Mouse (Mus musculus) cerebellum, adult 11 months (tissue): ENCODE measurements at regions not wholly inside any gene's neighbourhood (a gene's known extent, or its start where the extent isn't known, plus 50 kb on each side); places are given as distances from the start of the nearest gene placed in this dataset.

ENCODE experiments used
- DNase-seq: peaks from one replicate; pipeline ENCODE4 v3.0.0; 2022

GRCm38 (mm10) chr9:32815473-32815872, 179.5 kb downstream of the Ets1 start:
- DNase-seq, result no peak

GRCm38 (mm10) chr9:32816649-32817425, 180.8 kb downstream of the Ets1 start:
- no peak for DNase-seq

- no peak for DNase-seq
These were observed 181.7 kb downstream of the Ets1 start for GRCm38 (mm10) chr9:32817442-32818358.

GRCm38 (mm10) chr9:32823439-32824133, 187.6 kb downstream of the Ets1 start:
- no peak for DNase-seq

- DNase-seq, result no peak
These were observed 188.1 kb downstream of the Ets1 start for GRCm38 (mm10) chr9:32824134-32824531.

- no peak for DNase-seq
These were observed 194.4 kb downstream of the Ets1 start for GRCm38 (mm10) chr9:32830268-32830891.

GRCm38 (mm10) chr9:32833373-32833772, 197.4 kb downstream of the Ets1 start:
- DNase-seq, result no peak

GRCm38 (mm10) chr9:32834751-32835625, 199.0 kb downstream of the Ets1 start:
- no peak for DNase-seq

- no peak for DNase-seq
These were observed 199.6 kb downstream of the Ets1 start for GRCm38 (mm10) chr9:32835626-32835971.

GRCm38 (mm10) chr9:32836371-32836770, 200.3 kb downstream of the Ets1 start:
- DNase-seq, result no peak

GRCm38 (mm10) chr9:32847361-32847760, 211.3 kb downstream of the Ets1 start:
- DNase-seq, result no peak

- DNase-seq, result no peak
These were observed 216.3 kb downstream of the Ets1 start for GRCm38 (mm10) chr9:32852282-32852681.

- no peak for DNase-seq
These were observed 227.3 kb downstream of the Ets1 start for GRCm38 (mm10) chr9:32863286-32863685.

- DNase-seq, result no peak
These were observed 232.9 kb downstream of the Ets1 start for GRCm38 (mm10) chr9:32868936-32869335.

- DNase-seq, result no peak
These were observed 238.4 kb downstream of the Ets1 start for GRCm38 (mm10) chr9:32874306-32874875.

GRCm38 (mm10) chr9:32882819-32883587, 247.0 kb downstream of the Ets1 start:
- DNase-seq, result no peak

- no peak for DNase-seq
These were observed 250.1 kb downstream of the Ets1 start for GRCm38 (mm10) chr9:32886008-32886650.

- DNase-seq, result no peak
These were observed 263.8 kb downstream of the Ets1 start for GRCm38 (mm10) chr9:32899801-32900200.

- no peak for DNase-seq
These were observed 265.3 kb downstream of the Ets1 start for GRCm38 (mm10) chr9:32901287-32901686.

- no peak for DNase-seq
These were observed 270.3 kb downstream of the Ets1 start for GRCm38 (mm10) chr9:32906233-32906872.
